Mouse (Mus musculus): Measurements from ENCODE around the gene Tnf.

GRCm38 (mm10) chr17:35175968-35176367, 25.8 kb downstream of the Tnf start, which contains the start of gene Aif1:
- TF ChIP-seq CTCF (IDR thresholded peaks at IDR 0.05; ENCODE audit: extremely low read depth, insufficient read length, insufficient replicate concordance, low read depth, low read length) (no peak), POLR2A (IDR thresholded peaks at IDR 0.05; ENCODE audit: low read depth, low read length) (no peak)

All from small intestine, adult 2 months (tissue).